Mouse (Mus musculus): ENCODE data around the gene Tnni2.
A peak's percentile ranks its signal among the peaks of the same experiment; 100 is the strongest.

Tnni2 gene

DNA sequence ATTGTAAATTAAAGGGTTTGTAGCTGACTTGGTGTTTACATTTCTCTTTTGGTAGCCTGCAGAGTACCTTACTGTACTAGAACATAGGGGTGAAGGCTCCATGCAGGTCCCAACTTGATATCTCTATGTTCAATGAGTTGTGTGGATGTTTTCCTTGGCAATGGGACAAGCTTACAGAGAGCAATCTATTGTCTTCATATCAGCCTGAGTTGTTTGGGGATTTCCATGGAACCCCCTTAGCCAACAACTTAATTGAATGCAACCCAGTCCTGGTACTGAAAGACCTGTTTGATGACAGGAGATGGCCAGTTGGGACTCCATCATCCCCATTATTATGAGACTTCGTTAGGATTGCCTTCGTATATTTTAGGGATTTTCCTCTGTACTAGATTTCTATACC, 23.6 kb upstream of the Tnni2 start:
- no peak for TF ChIP-seq GATA4 (IDR thresholded peaks at IDR 0.05; ENCODE audit: insufficient replicate concordance, low read length)

DNA sequence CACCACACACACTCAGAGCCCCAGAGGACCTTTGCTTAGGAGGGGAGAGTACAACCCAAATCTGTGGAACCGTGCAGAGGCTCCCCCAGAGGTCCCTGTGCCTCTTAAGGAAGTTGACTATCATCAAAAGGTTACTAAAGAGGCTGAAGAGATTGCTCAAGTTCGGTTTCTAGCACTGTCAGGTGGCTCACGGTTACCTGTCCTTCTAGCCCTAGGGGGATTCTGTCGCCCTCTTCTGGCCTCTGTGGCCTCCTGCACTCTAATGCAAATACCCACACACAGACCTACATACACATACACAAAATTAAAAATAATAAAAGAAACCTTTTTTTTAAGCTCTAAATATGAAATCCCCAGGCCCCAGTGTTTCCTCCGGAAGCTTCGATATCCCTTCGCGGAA, 22.9 kb upstream of the Tnni2 start:
- TF ChIP-seq GATA4 (IDR thresholded peaks at IDR 0.05; ENCODE audit: insufficient replicate concordance, low read length), result no peak

DNA sequence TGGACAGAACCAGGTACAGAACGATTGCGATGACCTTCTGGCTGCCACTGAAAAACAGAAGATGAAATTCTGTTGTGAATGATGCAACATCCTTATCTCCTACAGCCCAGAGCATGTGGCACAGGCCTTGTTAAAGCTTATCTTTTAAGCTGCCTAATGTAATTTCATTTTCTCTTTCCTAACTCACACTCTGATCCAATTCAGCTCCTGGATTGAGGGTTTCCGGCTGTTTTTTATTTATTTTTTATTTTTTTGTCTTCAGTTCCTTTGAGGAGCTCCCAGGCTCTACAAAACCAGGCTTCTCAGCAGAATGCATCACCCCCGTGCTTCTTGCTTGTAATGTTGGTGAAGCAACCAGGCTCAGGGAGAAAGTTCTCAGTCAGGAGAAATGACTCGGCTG, 21.7 kb upstream of the Tnni2 start:
- TF ChIP-seq GATA4 (IDR thresholded peaks at IDR 0.05; ENCODE audit: insufficient replicate concordance, low read length), result peak; percentile 59; the same call in 1 of the 2 replicates

DNA sequence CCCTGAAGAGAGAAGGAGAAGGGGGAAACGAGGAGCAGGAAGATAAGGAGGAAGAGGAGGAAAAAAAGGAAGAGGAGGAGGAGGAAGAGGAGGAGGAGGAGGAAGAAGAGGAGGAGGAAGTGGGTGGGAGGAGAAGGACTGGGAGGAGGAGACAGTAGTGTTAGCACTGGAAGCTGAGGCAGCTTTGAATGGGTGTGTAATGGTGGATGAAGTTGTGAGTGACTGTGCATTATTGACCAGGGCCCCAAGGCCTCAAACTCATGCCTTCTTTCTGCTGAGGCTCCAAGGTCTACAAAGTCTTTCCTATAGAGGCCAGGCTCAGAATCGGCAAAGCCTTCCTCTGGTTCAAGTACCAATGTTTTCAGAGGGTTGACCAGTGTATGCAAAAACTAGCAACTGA, 19.8 kb upstream of the Tnni2 start:
- no peak for TF ChIP-seq GATA4 (IDR thresholded peaks at IDR 0.05; ENCODE audit: insufficient replicate concordance, low read length)

DNA sequence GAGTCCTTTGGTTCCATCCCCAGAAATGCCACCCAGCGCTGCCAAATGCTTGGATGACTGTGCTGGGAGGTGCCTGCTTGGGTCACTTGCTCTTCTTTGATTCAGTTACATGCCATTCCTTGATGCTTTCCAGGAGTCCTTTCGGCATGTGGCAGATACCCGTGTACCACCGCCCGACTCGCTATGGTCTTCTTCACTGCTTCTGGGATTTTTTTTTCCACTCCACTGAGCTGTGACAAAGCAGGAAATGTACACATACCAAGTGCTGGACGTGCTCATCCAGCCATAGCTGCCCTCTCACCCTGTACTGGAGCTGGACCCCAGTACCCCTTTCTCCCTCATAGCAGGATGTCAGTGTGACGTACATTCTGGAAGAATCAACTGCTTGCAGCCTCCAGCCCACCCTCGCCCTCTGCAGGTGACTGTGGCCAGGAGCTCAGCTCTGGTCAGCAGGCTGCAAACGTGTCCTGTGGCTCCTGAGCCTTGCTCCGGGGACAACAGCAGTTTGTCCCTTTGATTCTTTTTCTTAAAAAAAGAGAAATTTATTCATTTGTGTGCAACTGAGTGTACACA, 15.9 kb upstream of the Tnni2 start:
- no peak for TF ChIP-seq GATA4 (IDR thresholded peaks at IDR 0.05; ENCODE audit: insufficient replicate concordance, low read length)

DNA sequence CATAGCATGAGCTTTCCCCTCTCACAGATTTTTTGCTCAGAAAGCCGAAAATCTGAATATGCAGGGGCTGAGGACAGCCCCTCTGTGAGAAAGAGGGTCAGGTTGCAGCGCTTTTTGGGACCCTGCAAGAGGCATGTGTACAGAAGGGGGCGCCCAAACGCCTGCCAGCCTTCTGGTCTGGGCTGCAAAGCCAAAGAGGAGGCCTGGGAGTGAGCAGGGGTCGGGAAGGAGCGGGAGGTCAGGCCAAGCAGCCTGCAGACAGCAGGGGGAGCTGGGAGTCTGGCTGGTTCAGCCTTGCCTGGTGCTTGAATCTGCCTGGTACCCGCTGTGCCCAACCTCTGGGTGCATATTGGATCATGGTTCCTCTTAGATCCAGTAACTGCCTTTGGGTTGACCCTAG, 13.4 kb upstream of the Tnni2 start:
- no peak for TF ChIP-seq GATA4 (IDR thresholded peaks at IDR 0.05; ENCODE audit: insufficient replicate concordance, low read length)

DNA sequence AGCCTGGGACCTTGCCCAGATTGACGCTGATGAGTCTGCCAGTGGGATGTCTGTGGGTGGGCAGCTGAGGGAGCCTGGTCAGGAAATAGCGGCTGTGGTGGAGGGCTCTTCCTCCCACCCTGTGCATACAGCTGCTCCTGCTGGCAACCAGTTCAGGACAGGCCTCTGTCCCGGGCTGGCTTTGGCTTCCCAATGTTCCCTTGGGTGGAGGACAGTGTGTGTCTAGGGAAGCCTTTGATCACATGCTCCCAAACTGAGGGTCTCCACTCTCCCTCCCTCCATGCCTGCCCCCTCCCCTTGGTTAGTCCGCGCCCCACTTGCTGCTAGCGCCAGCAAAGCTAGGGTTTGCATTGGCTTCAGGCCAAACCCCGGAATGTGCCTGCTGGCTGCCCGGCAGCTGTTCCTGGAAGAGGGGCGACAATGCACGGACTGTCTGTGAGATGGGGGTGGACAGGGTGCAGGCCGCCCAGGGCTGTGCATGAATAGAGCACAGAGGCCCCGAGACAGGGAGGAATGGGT, 11.4 kb upstream of the Tnni2 start:
- TF ChIP-seq GATA4 (IDR thresholded peaks at IDR 0.05; ENCODE audit: insufficient replicate concordance, low read length), result no peak

DNA sequence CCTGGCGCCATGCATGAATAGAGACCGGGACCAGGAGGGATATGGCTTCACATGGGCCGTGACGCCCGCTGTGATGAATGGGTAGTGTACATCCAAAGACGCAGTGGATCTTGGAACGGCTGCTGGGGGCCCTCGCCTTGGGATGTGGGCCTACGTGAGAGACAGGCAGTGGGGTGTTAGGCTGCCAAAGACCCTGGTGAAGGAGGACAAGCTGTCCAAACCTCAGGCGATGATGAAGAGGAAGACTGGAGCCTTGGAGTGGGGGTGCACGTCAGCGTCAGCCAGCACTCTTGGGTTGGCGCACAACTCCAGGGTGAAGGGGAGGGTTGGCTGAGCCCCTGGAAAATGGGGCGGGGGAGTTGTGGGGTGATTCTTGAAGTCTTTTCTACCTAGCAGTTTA, 10.5 kb upstream of the Tnni2 start:
- TF ChIP-seq GATA4 (IDR thresholded peaks at IDR 0.05; ENCODE audit: insufficient replicate concordance, low read length), result no peak

DNA sequence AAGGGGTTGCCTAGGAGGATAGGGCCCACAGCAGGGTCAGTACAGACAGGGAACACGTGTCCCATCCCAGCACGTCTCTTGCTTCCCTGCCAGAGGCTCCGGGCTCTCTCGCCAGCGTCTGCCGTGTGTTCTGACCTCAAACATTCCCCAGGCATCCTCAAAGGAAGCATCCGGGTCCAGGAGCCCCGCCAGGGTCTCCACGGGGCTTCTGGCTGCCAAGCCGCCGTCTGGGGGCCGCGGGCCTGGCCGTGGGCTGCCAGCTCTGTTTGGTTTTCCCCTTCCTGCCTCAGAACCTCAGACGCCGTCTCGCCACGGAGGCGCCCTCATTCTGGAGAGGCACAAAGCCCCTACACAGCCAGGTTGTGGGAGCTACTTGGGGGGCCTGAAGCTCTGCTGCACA, 8.0 kb upstream of the Tnni2 start:
- TF ChIP-seq GATA4 (IDR thresholded peaks at IDR 0.05; ENCODE audit: insufficient replicate concordance, low read length), result no peak

DNA sequence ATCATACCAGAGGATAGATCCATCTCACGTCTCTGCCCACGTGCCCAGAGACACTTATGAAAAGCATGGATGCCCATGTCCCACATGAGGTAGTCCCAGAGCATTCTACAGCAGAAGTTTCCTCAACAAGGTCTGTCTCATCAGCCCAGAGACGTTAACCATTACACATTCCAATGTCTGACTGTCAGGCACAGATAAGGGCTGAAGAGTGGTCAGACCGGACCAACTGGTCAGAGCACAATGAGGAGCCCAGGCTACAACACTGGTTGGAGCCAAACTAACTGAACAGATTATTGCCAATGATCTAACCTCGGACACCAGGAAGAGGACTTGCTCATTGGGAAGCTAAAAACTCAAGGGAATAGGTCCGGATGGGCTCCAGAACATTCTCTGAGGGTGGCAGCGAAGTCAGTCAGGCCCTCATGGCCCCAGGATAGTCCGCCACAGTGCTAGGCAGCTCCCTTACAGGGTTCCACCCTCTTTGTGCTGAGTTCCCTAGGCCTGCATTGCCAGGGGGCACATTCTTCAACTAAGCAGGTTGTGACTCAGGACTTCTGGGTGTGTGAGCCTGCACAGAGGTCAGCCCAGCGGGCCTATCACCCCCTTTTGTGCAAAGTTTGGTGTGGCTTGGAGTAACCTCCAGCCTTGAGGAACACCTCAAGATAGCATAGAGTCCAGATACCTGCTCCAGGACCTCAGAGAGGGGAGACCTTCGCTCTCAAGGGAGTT, 7.3 kb upstream of the Tnni2 start, which contains the start of gene Syt8:
Gene Syt8 (plus strand): TSS at position 714 of the 729 bp plus-strand sequence.
- TF ChIP-seq GATA4 (IDR thresholded peaks at IDR 0.05; ENCODE audit: insufficient replicate concordance, low read length), result no peak

DNA sequence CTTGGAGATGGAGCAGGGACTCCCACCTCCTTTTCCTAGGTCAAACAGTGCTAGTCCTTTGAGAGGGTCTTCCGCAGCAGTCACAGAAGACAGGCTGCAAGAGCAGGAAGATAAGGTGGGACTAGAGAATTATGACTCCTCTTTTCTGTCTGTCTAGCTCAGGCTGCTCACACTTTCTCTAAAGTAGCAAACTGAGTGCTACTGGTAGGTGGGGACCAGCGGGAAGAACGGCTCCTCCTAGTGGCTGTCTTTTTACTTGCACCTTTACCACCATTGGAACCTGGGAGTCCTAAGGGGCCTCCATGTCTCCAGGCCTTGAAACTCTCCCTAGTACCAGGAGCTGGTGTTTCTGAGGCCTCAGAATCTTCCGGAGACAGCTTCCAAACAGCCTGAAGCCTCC, 6.1 kb upstream of the Tnni2 start:
- no peak for TF ChIP-seq GATA4 (IDR thresholded peaks at IDR 0.05; ENCODE audit: insufficient replicate concordance, low read length)

DNA sequence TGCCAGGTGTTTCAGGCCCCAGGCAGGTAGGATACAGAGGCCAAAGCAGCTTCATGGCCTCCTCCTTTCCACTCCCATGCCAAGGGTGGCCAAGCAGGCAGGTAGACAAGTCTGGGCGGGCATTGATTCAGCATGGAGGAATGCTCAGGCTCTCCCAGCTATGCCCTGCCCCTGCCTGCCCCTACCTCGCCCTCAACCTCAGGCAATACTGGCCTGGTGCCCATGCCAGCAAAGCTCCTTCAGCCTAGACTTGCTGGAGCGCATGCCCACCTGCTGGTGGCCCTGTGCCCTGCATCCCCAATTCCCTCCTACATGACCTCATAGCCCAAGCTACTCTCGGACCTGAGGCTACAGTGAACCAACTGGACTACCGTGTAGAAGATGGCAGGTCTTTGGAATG, 4.3 kb upstream of the Tnni2 start:
- no peak for TF ChIP-seq GATA4 (IDR thresholded peaks at IDR 0.05; ENCODE audit: insufficient replicate concordance, low read length)

DNA sequence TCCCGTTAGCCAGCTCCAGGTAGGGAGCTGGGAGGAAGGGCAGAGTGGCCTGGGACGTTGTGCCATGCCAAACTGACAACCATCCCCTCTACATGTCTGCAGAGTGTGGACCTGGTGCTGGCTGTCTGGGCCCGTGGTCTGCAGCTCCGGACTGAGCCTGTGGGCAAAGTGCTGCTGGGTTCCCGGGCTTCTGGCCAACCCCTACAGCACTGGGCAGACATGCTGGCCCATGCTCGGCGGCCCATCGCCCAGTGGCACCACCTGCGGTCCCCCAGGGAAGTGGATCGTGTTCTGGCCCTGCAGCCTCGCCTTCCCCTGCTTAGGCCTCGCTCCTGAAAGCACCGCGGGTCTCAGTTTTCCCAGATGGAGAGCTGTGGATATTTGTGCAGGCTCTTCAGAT, 1.6 kb upstream of the Tnni2 start:
- no peak for TF ChIP-seq GATA4 (IDR thresholded peaks at IDR 0.05; ENCODE audit: insufficient replicate concordance, low read length)

DNA sequence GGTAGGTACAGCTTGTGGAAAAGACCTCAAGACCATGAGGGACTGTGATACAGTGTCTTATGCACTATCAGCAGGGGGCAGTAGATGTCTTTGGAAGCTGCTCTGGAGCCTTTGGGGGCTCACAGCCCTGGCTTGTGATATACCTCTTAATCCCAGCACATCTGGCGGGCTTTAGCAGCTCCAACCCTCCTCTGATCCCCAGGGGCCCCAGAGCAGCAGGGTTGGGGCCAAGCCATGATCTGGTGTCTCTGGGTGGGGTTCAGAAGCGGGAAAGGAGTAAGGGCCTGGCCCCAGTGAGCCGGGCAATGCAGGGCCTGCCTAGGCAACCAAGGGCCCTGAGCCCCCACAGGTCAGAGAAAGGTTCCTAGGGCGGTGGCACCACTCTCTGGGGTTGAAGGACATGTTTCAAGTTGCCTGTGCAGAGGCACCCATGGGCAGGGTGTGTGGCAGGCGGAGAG, 922 bp upstream of the Tnni2 start:
- no peak for TF ChIP-seq GATA4 (IDR thresholded peaks at IDR 0.05; ENCODE audit: insufficient replicate concordance, low read length)

DNA sequence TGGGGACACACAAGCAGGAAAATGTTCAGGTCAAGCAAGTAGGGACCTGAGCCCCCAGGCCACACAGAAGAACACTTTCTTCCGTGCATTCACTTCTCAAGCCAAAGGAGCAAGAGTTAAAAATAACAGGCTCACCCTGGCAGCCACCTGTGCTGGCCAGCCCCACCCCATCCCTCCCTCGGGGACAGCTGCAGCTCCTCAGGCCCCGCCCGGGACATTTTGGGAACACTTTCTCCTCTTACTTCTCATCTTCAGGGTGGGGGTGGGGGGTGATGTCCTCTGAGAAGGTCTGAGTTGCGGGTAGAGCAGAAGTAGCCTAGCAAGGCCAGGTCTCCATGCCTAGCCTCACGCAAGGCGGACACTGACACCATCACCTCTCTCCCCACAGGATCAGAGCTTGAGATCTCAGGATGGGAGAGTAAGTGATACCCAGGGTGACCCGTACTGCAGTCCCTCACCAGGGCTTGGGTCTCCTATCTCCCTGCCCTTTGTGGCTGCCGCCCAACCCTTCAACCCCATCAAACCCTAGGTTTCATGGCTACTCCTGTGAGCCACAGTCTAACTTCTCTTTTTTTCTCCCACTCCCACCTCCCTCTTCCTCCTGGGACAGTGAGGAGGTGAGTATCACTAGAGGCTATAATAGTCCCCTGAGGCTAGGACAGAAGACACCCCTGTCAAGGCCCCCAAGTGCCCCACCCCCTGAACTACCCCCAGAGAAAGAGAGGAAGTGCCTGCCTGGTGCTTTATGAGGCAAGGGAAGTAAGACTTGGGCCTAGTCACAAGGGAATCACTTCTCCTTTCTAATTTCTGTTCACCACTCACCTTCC, 686 bp downstream of the Tnni2 start:
- TF ChIP-seq GATA4 (IDR thresholded peaks at IDR 0.05; ENCODE audit: insufficient replicate concordance, low read length), result no peak

Measured in liver, adult (tissue).